22 mouse cellular contexts compared by ENCODE assay signal in the genomic region with DNA sequence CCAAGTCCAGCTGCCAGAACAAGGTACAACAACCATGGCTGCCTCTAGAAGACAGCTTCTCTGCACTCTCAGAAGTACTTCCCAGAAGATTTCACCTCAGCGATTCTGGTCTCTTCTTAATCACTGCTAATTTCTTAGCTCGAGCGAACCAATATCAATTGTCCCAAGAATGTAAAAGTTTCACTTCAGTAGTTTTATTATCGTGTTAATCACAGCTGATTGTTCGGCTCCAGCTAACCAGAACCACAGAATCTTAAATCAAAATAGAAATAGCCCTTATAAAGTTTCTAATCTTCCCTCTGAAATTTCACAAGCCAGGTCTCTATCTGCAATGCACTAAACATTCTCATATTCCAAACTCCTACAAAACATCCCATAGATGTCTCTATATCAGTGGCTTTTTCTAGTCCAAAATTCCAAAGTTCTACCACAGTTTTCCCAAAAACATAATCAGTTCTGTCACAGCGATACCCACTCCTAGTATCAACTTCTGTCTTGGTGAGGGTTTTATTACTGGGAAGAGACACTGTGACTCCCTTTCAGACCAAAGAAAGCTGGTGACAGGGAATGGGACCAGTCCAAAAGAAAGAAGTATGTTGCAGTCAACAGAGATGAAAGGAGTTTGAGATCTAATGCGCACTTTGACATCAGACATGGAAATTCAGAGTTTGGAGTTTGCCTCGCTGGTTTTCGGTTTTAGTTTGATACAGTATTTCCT.
DNase-seq lines count a peak whose midpoint lies in the region; ATAC-seq and TF ChIP-seq lines count a peak whose summit lies in the region.
"Had no signal": no experiment of that assay in that cellular context is flagged by ENCODE, and none has a peak within 500 bp of the region (broad histone marks: within the 10 kb centered on the region; RNA-seq: fewer than 3 reads in every experiment).

No protein-coding gene starts in this region.

- no peaks in the 10 kb centered on the region for H3K27me3 ChIP-seq in kidney, embryonic 14.5 days (ENCODE audit: control insufficient read depth, insufficient read depth, low read length)
- H3K27me3 ChIP-seq in kidney, embryonic 15.5 days: no peaks in the 10 kb centered on the region
- H3K27me3 ChIP-seq in kidney, embryonic 16.5 days (ENCODE audit: insufficient read depth, low read length): no peaks in the 10 kb centered on the region
- H3K27me3 ChIP-seq in kidney, postnatal 0 days (ENCODE audit: insufficient read depth, low read length): no peaks in the 10 kb centered on the region
- H3K27me3 ChIP-seq in kidney, adult 2 months (replicated peaks; ENCODE audit: control insufficient read depth, insufficient read depth, low read length): no peaks in the 10 kb centered on the region
- H3K27me3 ChIP-seq: CH12.LX, Patski had no signal

- no peak for DNase-seq in kidney, adult 8-10 months
- DNase-seq in kidney, adult 9 months: no peak
- no peak for DNase-seq in kidney, postnatal 14 days
- DNase-seq in kidney, postnatal 0 days (ENCODE audit: low spot score): peak; percentile 66
- DNase-seq in kidney, adult 2 months: no peak
- DNase-seq: adrenal gland, adult 2 months; adrenal gland, adult 8-10 months; adrenal gland, postnatal 10 days; adrenal gland, postnatal 14 days; adrenal gland, postnatal 25 days; adrenal gland, postnatal 36 days; B cell, adult 2 months; cerebellum, adult 11 months; cerebellum, adult 11-12 months had no signal

- no peak overlapping the region for H3K9ac ChIP-seq in kidney, embryonic 14.5 days (ENCODE audit: low read depth, low read length)
- H3K9ac ChIP-seq in kidney, embryonic 15.5 days: no peak overlapping the region
- no peak overlapping the region for H3K9ac ChIP-seq in kidney, embryonic 16.5 days (replicated peaks; ENCODE audit: low read length)
- no peak overlapping the region for H3K9ac ChIP-seq in kidney, postnatal 0 days (ENCODE audit: low read depth, low read length)

- ATAC-seq in kidney, embryonic 14.5 days (ENCODE audit: low FRiP score, low TSS enrichment): peak; percentile 57; the same call in 1 of the 2 replicates
- ATAC-seq in kidney, embryonic 15.5 days (replicated peaks; ENCODE audit: low FRiP score): peak; percentile 73
- ATAC-seq in kidney, embryonic 16.5 days (ENCODE audit: low FRiP score, low TSS enrichment): peak; percentile 59; the same call in 1 of the 2 replicates
- ATAC-seq in kidney, postnatal 0 days (replicated peaks; ENCODE audit: low FRiP score, low read depth): no peak; the same call in 1 of the 2 replicates
- ATAC-seq: activated CD4-positive, CD25-positive, alpha-beta regulatory T cell, adult 4 months; CD4-positive, CD25-positive, alpha-beta regulatory T cell, adult 4 months; Patski had no signal

- TF ChIP-seq CTCF in kidney, postnatal 0 days (IDR thresholded peaks at IDR 0.05; ENCODE audit: low read depth): no peak
- no peak for TF ChIP-seq CTCF in kidney, adult 2 months (conservative IDR thresholded peaks at IDR 0.05; ENCODE audit: insufficient read depth, insufficient read length, low read depth, low read length)

- H3K36me3 ChIP-seq in kidney, embryonic 14.5 days (ENCODE audit: control insufficient read depth, insufficient read depth, low read length): no peaks in the 10 kb centered on the region
- no peaks in the 10 kb centered on the region for H3K36me3 ChIP-seq in kidney, embryonic 15.5 days
- H3K36me3 ChIP-seq in kidney, embryonic 16.5 days (ENCODE audit: insufficient read depth, low read length): no peaks in the 10 kb centered on the region
- H3K36me3 ChIP-seq in kidney, postnatal 0 days (ENCODE audit: insufficient read depth, low read length): no peaks in the 10 kb centered on the region
- H3K36me3 ChIP-seq in kidney, adult 2 months (ENCODE audit: control insufficient read depth, insufficient read depth, low read length): no peaks in the 10 kb centered on the region
- H3K36me3 ChIP-seq: G1E had no signal

- no peak for TF ChIP-seq POLR2A in kidney, adult 2 months (IDR thresholded peaks at IDR 0.05; ENCODE audit: low read depth, low read length)

- H3K4me2 ChIP-seq in kidney, embryonic 14.5 days (replicated peaks; ENCODE audit: low read depth, low read length): no peak overlapping the region
- no peak overlapping the region for H3K4me2 ChIP-seq in kidney, embryonic 15.5 days
- no peak overlapping the region for H3K4me2 ChIP-seq in kidney, embryonic 16.5 days (replicated peaks; ENCODE audit: low read depth, low read length)
- no peak overlapping the region for H3K4me2 ChIP-seq in kidney, postnatal 0 days (ENCODE audit: low read length)

- no peak overlapping the region for H3K4me3 ChIP-seq in kidney, embryonic 14.5 days (ENCODE audit: low read length)
- no peak overlapping the region for H3K4me3 ChIP-seq in kidney, embryonic 15.5 days (replicated peaks)
- H3K4me3 ChIP-seq in kidney, embryonic 16.5 days (ENCODE audit: low read length): no peak overlapping the region
- H3K4me3 ChIP-seq in kidney, postnatal 0 days (replicated peaks; ENCODE audit: low read depth, low read length): no peak overlapping the region
- H3K4me3 ChIP-seq in kidney, adult 2 months (ENCODE audit: insufficient read depth, low read depth, low read length): no peak overlapping the region

- H3K27ac ChIP-seq in kidney, embryonic 14.5 days (ENCODE audit: low read depth, low read length): peak overlapping the region; percentile 14; the same call in 1 of the 2 replicates
- H3K27ac ChIP-seq in kidney, embryonic 15.5 days: peak overlapping the region; percentile 41; the same call in 1 of the 2 replicates
- H3K27ac ChIP-seq in kidney, embryonic 16.5 days (ENCODE audit: low read length): peak overlapping the region; percentile 69; the same call in 1 of the 2 replicates
- H3K27ac ChIP-seq in kidney, postnatal 0 days: no peak overlapping the region
- no peak overlapping the region for H3K27ac ChIP-seq in kidney, adult 2 months (ENCODE audit: insufficient read depth, low read depth, low read length)

- WGBS in kidney, embryonic 14.5 days: 54% methylated on average over 9 of the region's 9 CpGs
- WGBS in kidney, embryonic 15.5 days: 58% methylated on average over 9 of the region's 9 CpGs
- WGBS in kidney, embryonic 16.5 days: 44% methylated on average over 9 of the region's 9 CpGs
- 49% methylated on average over 9 of the region's 9 CpGs for WGBS in kidney, postnatal 0 days
- 54% methylated on average over 9 of the region's 9 CpGs for WGBS in kidney, adult 2 months

- H3K4me1 ChIP-seq in kidney, embryonic 14.5 days (ENCODE audit: control insufficient read depth, insufficient read depth, low read length): 0 out of 2 replicates have a peak, but pooled peaks cover 2% of the 10 kb centered on the region
- 0 out of 2 replicates have a peak, but pooled peaks cover 3% of the 10 kb centered on the region for H3K4me1 ChIP-seq in kidney, embryonic 15.5 days
- H3K4me1 ChIP-seq in kidney, embryonic 16.5 days (ENCODE audit: insufficient read depth, low read length): no peaks in the 10 kb centered on the region
- H3K4me1 ChIP-seq in kidney, postnatal 0 days (replicated peaks; ENCODE audit: insufficient read depth, low read length): no peaks in the 10 kb centered on the region
- no peaks in the 10 kb centered on the region for H3K4me1 ChIP-seq in kidney, adult 2 months (ENCODE audit: control insufficient read depth, insufficient read depth, low read length)

- no peaks in the 10 kb centered on the region for H3K9me3 ChIP-seq in kidney, embryonic 14.5 days (ENCODE audit: control insufficient read depth, low read length)
- H3K9me3 ChIP-seq in kidney, embryonic 15.5 days (replicated peaks): no peaks in the 10 kb centered on the region
- H3K9me3 ChIP-seq in kidney, embryonic 16.5 days (ENCODE audit: low read length): no peaks in the 10 kb centered on the region
- H3K9me3 ChIP-seq in kidney, postnatal 0 days (replicated peaks; ENCODE audit: low read length): no peaks in the 10 kb centered on the region
- H3K9me3 ChIP-seq: G1E had no signal

Comparison
In these comparisons a context has a peak if more than half of its experiments do, and no peak if none do; other contexts are left out.
1. H3K27ac ChIP-seq: peak in kidney, embryonic 14.5 days (single experiment), kidney, embryonic 15.5 days (single experiment) and kidney, embryonic 16.5 days (single experiment); none in kidney, postnatal 0 days (single experiment) and kidney, adult 2 months (single experiment).